Mouse (Mus musculus): ENCODE measurements at regions not wholly inside any gene's neighbourhood (a gene's known extent, or its start where the extent isn't known, plus 50 kb on each side); places are given as distances from the start of the nearest gene placed in this dataset.

- H3K4me3 ChIP-seq (replicated peaks; ENCODE audit: insufficient read depth, low read depth, low read length), result no peak overlapping the region
- 72% methylated on average over 4 of the region's 4 CpGs for WGBS
- TF ChIP-seq POLR2A (IDR thresholded peaks at IDR 0.05; ENCODE audit: borderline replicate concordance, insufficient read depth, low read length) (no peak), CTCF (IDR thresholded peaks at IDR 0.05; ENCODE audit: borderline replicate concordance, insufficient read depth, low read depth, low read length) (no peak)
- DNase-seq, result no peak
- no peaks in the 10 kb centered on the region for H3K27me3 ChIP-seq (ENCODE audit: control insufficient read depth, insufficient read depth, low read length)
- H3K4me1 ChIP-seq (ENCODE audit: control insufficient read depth, insufficient read depth, low read length), result no peaks in the 10 kb centered on the region
- H3K27ac ChIP-seq (ENCODE audit: insufficient read depth, low read length), result no peak overlapping the region
Measured at GRCm38 (mm10) chr6:101580824-101581223, 203.1 kb upstream of the Pdzrn3 start.

GRCm38 (mm10) chr6:101556096-101556495 lies 178.4 kb upstream of the Pdzrn3 start:
- no peaks in the 10 kb centered on the region for H3K4me1 ChIP-seq (ENCODE audit: control insufficient read depth, insufficient read depth, low read length)
- no peak for DNase-seq
- no peak for TF ChIP-seq POLR2A (IDR thresholded peaks at IDR 0.05; ENCODE audit: borderline replicate concordance, insufficient read depth, low read length)
- no peak for TF ChIP-seq CTCF (IDR thresholded peaks at IDR 0.05; ENCODE audit: borderline replicate concordance, insufficient read depth, low read depth, low read length)
- H3K27ac ChIP-seq (ENCODE audit: insufficient read depth, low read length), result no peak overlapping the region
- 96% methylated on average over 1 of the region's 1 CpGs for whole genome bisulfite sequencing
- no peaks in the 10 kb centered on the region for H3K27me3 ChIP-seq (ENCODE audit: control insufficient read depth, insufficient read depth, low read length)
- no peak overlapping the region for H3K4me3 ChIP-seq (replicated peaks; ENCODE audit: insufficient read depth, low read depth, low read length)

- TF ChIP-seq POLR2A (IDR thresholded peaks at IDR 0.05; ENCODE audit: borderline replicate concordance, insufficient read depth, low read length) (no peak), CTCF (IDR thresholded peaks at IDR 0.05; ENCODE audit: borderline replicate concordance, insufficient read depth, low read depth, low read length) (no peak)
- H3K4me1 ChIP-seq (ENCODE audit: control insufficient read depth, insufficient read depth, low read length), result no peaks in the 10 kb centered on the region
- no peak overlapping the region for H3K4me3 ChIP-seq (replicated peaks; ENCODE audit: insufficient read depth, low read depth, low read length)
- H3K27ac ChIP-seq (ENCODE audit: insufficient read depth, low read length), result no peak overlapping the region
- no peak for DNase-seq
- WGBS, result 53% methylated on average over 2 of the region's 2 CpGs
- H3K27me3 ChIP-seq (ENCODE audit: control insufficient read depth, insufficient read depth, low read length), result no peaks in the 10 kb centered on the region
Measured at GRCm38 (mm10) chr6:101554965-101555604, 177.4 kb upstream of the Pdzrn3 start.

GRCm38 (mm10) chr6:101550501-101551268 lies 173.0 kb upstream of the Pdzrn3 start:
- TF ChIP-seq POLR2A (IDR thresholded peaks at IDR 0.05; ENCODE audit: borderline replicate concordance, insufficient read depth, low read length) (no peak), CTCF (IDR thresholded peaks at IDR 0.05; ENCODE audit: borderline replicate concordance, insufficient read depth, low read depth, low read length) (no peak)
- no peak overlapping the region for H3K27ac ChIP-seq (ENCODE audit: insufficient read depth, low read length)
- no peaks in the 10 kb centered on the region for H3K4me1 ChIP-seq (ENCODE audit: control insufficient read depth, insufficient read depth, low read length)
- no peaks in the 10 kb centered on the region for H3K27me3 ChIP-seq (ENCODE audit: control insufficient read depth, insufficient read depth, low read length)
- DNase-seq, result peak in 1 of 2 experiments; percentile 2
- WGBS, result 15% methylated on average over 7 of the region's 7 CpGs
- H3K4me3 ChIP-seq (replicated peaks; ENCODE audit: insufficient read depth, low read depth, low read length), result no peak overlapping the region

GRCm38 (mm10) chr6:101537581-101537980 lies 159.9 kb upstream of the Pdzrn3 start:
- no peaks in the 10 kb centered on the region for H3K4me1 ChIP-seq (ENCODE audit: control insufficient read depth, insufficient read depth, low read length)
- H3K4me3 ChIP-seq (replicated peaks; ENCODE audit: insufficient read depth, low read depth, low read length), result no peak overlapping the region
- no peak for DNase-seq
- no peaks in the 10 kb centered on the region for H3K27me3 ChIP-seq (ENCODE audit: control insufficient read depth, insufficient read depth, low read length)
- no peak for TF ChIP-seq POLR2A (IDR thresholded peaks at IDR 0.05; ENCODE audit: borderline replicate concordance, insufficient read depth, low read length)
- TF ChIP-seq CTCF (IDR thresholded peaks at IDR 0.05; ENCODE audit: borderline replicate concordance, insufficient read depth, low read depth, low read length), result no peak
- WGBS, result 67% methylated on average over 5 of the region's 5 CpGs
- H3K27ac ChIP-seq (ENCODE audit: insufficient read depth, low read length), result no peak overlapping the region

GRCm38 (mm10) chr6:101534214-101535052 lies 156.7 kb upstream of the Pdzrn3 start:
- Histone ChIP-seq H3K4me1 (ENCODE audit: control insufficient read depth, insufficient read depth, low read length) (no peaks in the 10 kb centered on the region), H3K4me3 (replicated peaks; ENCODE audit: insufficient read depth, low read depth, low read length) (no peak overlapping the region), H3K27me3 (ENCODE audit: control insufficient read depth, insufficient read depth, low read length) (no peaks in the 10 kb centered on the region; the same call in 1 of the 2 replicates), H3K27ac (ENCODE audit: insufficient read depth, low read length) (no peak overlapping the region)
- DNase-seq, result no peak
- WGBS, result 44% methylated on average over 9 of the region's 9 CpGs
- TF ChIP-seq POLR2A (IDR thresholded peaks at IDR 0.05; ENCODE audit: borderline replicate concordance, insufficient read depth, low read length) (no peak), CTCF (IDR thresholded peaks at IDR 0.05; ENCODE audit: borderline replicate concordance, insufficient read depth, low read depth, low read length) (peak; percentile 43; the same call in 1 of the 2 replicates)

- TF ChIP-seq CTCF (IDR thresholded peaks at IDR 0.05; ENCODE audit: borderline replicate concordance, insufficient read depth, low read depth, low read length), result no peak
- TF ChIP-seq POLR2A (IDR thresholded peaks at IDR 0.05; ENCODE audit: borderline replicate concordance, insufficient read depth, low read length), result no peak
- no peak overlapping the region for H3K27ac ChIP-seq (ENCODE audit: insufficient read depth, low read length)
- no peaks in the 10 kb centered on the region for H3K4me1 ChIP-seq (ENCODE audit: control insufficient read depth, insufficient read depth, low read length)
- no peak for DNase-seq
- WGBS, result 74% methylated on average over 7 of the region's 7 CpGs
- H3K27me3 ChIP-seq (ENCODE audit: control insufficient read depth, insufficient read depth, low read length), result no peaks in the 10 kb centered on the region; the same call in 1 of the 2 replicates
- no peak overlapping the region for H3K4me3 ChIP-seq (replicated peaks; ENCODE audit: insufficient read depth, low read depth, low read length)
Measured at GRCm38 (mm10) chr6:101532436-101532835, 154.7 kb upstream of the Pdzrn3 start.

All from cerebellum, adult 2 months (tissue).